Mouse (Mus musculus) lung, postnatal 0 days (tissue): ENCODE measurements at regions not wholly inside any gene's neighbourhood (a gene's known extent, or its start where the extent isn't known, plus 50 kb on each side); places are given as distances from the start of the nearest gene placed in this dataset.

Experiments used
- CTCF ChIP-seq: IDR thresholded peaks from 2 replicates; pipeline ENCODE4 v1.5.1; 2016; ENCODE audit warnings: antibody characterized with exemption, mild to moderate bottlenecking
- EP300 ChIP-seq: IDR thresholded peaks from 2 replicates; pipeline ENCODE4 v1.6.1; 2016; ENCODE audit warnings: antibody characterized with exemption, mild to moderate bottlenecking, control low read depth

DNA sequence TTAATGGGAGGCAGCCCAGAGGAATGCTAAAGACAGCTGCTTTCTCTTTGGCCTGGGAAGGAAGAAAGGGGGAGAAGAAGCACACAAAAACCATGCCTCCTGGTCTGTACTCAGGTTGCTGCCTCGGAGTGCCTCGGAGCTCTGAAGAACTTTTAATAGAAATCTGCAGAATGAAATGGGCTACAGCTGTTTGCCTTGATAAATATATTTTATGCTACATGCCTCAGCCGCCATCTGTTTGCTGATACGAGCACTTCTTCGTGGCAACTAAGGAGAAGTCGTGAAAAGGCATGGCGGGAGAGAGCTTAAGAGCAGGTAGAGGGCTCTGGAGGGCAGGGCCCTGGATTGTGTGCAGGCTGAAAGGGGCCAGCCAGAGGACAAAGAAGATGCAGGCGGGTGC lies 69.5 kb upstream of the Kirrel3 start:
- TF ChIP-seq EP300: no peak
- TF ChIP-seq CTCF: no peak
